Mouse (Mus musculus): ENCODE results near the gene Tmpo.

DNA sequence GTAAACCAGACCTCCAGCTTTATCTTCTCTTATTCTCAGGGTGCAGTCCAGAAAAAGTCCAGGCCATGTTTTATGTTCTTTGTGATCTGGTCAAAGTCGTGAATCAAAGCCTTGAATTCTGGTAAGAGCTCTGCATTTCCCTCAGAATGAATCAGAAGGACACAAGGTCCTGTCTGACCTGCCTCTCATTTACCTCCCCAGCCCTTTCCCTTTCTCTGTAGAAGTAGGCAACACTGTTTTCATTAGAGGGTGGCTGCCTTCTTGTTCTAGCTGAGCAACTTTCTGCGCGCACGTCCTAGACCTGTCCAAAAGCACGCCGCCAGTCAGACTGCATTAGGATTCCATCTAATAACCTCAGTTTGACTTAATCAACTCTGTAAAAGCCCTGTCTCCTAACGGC lies 814 bp downstream of the Tmpo start:
- TF ChIP-seq CTCF (IDR thresholded peaks at IDR 0.05; ENCODE audit: borderline replicate concordance, insufficient read depth, low read depth, low read length) (no peak), POLR2A (IDR thresholded peaks at IDR 0.05; ENCODE audit: borderline replicate concordance, insufficient read depth, low read length) (no peak)

All from cerebellum, adult 2 months (tissue).